Mouse (Mus musculus): ENCODE results near the gene H3f3a. TPM values are rescaled to one million over a fixed set of nuclear protein-coding genes. Genes with fewer than 3 reads are reported as not detected.

H3f3a gene
- polyA plus RNA-seq, 1 experiment from 2014 or later = 2,358 TPM

DNA sequence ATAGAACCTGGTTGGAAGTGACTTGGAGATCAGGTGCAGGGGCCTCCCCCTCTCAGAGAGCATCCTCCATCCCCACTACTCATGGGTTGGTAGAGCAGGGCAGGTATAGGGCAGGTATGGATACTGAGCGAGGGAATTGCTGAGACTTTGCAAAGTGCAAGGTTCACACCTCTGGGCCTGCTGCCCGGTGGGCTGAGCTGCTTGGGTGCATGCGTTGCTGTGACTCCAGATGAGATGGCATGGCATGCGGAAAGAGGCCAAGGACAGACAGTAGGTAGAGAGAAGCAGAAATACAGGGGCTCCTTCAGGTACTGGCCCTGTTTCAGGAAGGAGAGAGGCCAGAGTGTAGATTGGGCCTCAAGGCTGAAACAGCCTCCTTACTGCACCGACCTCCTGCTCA, 32.5 kb downstream of the H3f3a start:
- Histone ChIP-seq H3K9ac (no peak overlapping the region), H3K27me3 (ENCODE audit: insufficient read depth, low read length) (no peaks in the 10 kb centered on the region), H3K4me3 (ENCODE audit: low read depth, low read length) (no peak overlapping the region), H3K36me3 (ENCODE audit: insufficient read depth) (no peaks in the 10 kb centered on the region), H3K27ac (ENCODE audit: low read depth) (no peak overlapping the region), H3K4me1 (ENCODE audit: insufficient read depth) (peaks cover 3% of the 10 kb centered on the region), H3K9me3 (ENCODE audit: low read depth, low read length) (no peaks in the 10 kb centered on the region), H3K4me2 (no peak overlapping the region)
- no peak for TF ChIP-seq CTCF (IDR thresholded peaks at IDR 0.05; ENCODE audit: low read depth)
- ATAC-seq (ENCODE audit: insufficient read depth) = no peak
- DNase-seq = no peak
- 79% methylated on average over 5 of the region's 5 CpGs for WGBS

DNA sequence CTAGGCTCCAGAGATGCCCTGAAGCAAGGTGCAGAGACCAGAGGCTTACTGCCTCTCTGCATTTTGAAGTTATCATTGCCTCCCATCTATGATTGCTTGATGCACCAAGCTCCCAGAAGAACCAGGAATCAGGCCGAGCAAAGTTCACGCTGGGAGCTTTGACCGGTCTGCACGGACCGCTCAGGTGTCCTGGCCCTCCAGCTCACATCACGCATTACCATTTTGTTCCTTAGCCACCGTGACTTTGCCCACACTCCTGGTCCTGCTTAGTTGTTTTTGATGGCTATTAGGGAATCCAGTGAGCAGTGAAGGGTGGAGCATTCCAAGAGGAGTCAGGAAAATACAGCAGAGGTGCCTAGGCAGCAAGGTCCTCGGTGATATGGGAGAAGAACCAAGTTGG, 33.5 kb downstream of the H3f3a start:
- Histone ChIP-seq H3K27ac (ENCODE audit: low read depth) (no peak overlapping the region), H3K9me3 (ENCODE audit: low read depth, low read length) (no peaks in the 10 kb centered on the region), H3K36me3 (ENCODE audit: insufficient read depth) (no peaks in the 10 kb centered on the region), H3K4me2 (no peak overlapping the region), H3K4me3 (ENCODE audit: low read depth, low read length) (no peak overlapping the region), H3K9ac (no peak overlapping the region), H3K27me3 (ENCODE audit: insufficient read depth, low read length) (no peaks in the 10 kb centered on the region), H3K4me1 (ENCODE audit: insufficient read depth) (peaks cover 8% of the 10 kb centered on the region)
- 89% methylated on average over 8 of the region's 8 CpGs for WGBS
- TF ChIP-seq CTCF (IDR thresholded peaks at IDR 0.05; ENCODE audit: low read depth) = no peak
- ATAC-seq (ENCODE audit: insufficient read depth) (no peak), DNase-seq (no peak)

DNA sequence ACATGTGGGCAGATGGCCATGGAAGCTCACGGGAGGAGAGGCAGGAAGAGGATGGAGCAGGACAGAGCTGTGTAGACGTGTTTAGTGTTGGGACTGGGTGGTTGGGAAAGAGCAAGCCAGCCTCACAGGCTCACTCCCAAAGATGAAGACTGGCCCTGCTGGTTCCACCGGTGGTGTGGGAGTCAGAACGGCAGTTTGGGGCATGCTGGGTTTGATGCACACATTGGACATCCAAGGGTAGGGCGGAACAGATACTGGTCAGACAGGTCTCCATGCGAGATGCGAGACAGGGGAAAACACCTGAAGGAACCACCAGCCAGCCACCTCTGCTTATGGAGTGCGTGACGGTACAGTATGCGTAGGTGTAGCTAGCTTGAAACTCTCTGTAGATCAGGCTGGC, 34.8 kb downstream of the H3f3a start:
- no peaks in the 10 kb centered on the region for H3K36me3 ChIP-seq (ENCODE audit: insufficient read depth)
- WGBS = 70% methylated on average over 10 of the region's 10 CpGs
- H3K27ac ChIP-seq (ENCODE audit: low read depth) = no peak overlapping the region
- no peak for DNase-seq
- TF ChIP-seq CTCF (IDR thresholded peaks at IDR 0.05; ENCODE audit: low read depth) = no peak
- no peak overlapping the region for H3K9ac ChIP-seq
- H3K4me1 ChIP-seq (ENCODE audit: insufficient read depth) = peaks cover 8% of the 10 kb centered on the region
- no peaks in the 10 kb centered on the region for H3K27me3 ChIP-seq (ENCODE audit: insufficient read depth, low read length)
- H3K4me3 ChIP-seq (ENCODE audit: low read depth, low read length) = peak overlapping the region; percentile 61; the same call in 1 of the 2 replicates
- ATAC-seq (ENCODE audit: insufficient read depth) = no peak
- peak overlapping the region; percentile 94 for H3K4me2 ChIP-seq
- H3K9me3 ChIP-seq (ENCODE audit: low read depth, low read length) = no peaks in the 10 kb centered on the region

DNA sequence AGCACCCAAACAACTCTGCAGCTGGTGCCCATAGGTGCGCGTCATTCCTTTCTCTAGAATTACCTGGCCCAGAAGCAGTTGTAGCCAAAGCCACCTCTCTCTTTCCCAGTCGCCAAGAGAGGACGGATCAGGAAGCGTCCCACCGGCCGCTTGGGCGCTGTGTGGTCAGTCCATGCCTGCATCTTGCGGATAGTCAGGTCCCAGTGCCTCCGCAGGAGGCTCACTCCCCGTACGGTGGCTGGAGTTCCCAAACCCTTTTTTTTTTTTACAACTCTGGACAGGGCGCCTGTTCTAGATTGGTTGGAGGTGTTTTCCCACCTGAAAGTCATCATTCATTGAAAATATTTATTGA, 35.4 kb downstream of the H3f3a start:
- H3K36me3 ChIP-seq (ENCODE audit: insufficient read depth) = no peaks in the 10 kb centered on the region
- H3K27ac ChIP-seq (ENCODE audit: low read depth) = peak overlapping the region; percentile 93; the same call in 1 of the 2 replicates
- peak overlapping the region; percentile 79 for H3K9ac ChIP-seq
- DNase-seq (no peak), ATAC-seq (ENCODE audit: insufficient read depth) (peak; percentile 65)
- WGBS = 1% methylated on average over 13 of the region's 13 CpGs
- no peak for TF ChIP-seq CTCF (IDR thresholded peaks at IDR 0.05; ENCODE audit: low read depth)
- H3K4me2 ChIP-seq = peak overlapping the region; percentile 94
- no peaks in the 10 kb centered on the region for H3K9me3 ChIP-seq (ENCODE audit: low read depth, low read length)
- H3K27me3 ChIP-seq (ENCODE audit: insufficient read depth, low read length) = no peaks in the 10 kb centered on the region
- H3K4me3 ChIP-seq (ENCODE audit: low read depth, low read length) = peak overlapping the region; percentile 61
- peaks cover 8% of the 10 kb centered on the region for H3K4me1 ChIP-seq (ENCODE audit: insufficient read depth)

DNA sequence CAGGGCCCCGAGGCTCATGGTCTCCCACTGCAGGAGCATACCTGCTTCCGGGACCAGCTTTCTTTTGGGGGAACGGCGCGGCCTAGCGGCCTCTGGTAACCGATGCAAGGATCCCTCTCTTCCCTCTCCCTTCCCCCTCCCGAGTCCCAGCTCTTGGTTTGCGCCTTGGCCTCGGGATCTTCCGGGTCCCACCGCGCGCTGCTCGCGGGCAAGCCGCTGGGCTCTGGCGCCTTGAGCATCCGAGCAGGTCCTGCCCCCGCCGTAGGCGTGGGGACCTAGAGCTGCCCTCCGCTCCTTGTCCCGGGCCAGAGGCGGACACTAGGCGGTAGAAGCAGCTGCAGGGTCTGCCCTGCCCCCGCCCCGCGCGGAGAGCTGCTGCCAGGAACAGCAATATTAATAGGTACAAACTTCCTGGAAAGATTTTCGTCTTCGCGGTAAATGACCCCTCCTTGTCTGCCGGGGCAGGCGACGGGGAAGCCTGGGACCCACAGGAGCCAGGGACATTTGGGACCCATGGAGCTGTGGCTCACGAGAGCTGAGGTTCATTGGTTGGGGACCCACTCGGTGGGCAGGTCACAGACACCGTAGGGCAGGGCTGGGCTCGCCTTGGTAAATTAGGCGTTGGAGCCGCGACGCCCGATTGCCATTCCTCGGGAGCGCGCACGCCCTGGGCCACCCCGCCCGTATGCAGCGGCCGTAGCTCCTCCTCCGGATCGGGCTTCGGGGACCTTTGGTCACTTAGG, 35.9 kb downstream of the H3f3a start:
- H3K4me2 ChIP-seq = peak overlapping the region; percentile 94
- H3K9me3 ChIP-seq (ENCODE audit: low read depth, low read length) = no peaks in the 10 kb centered on the region
- no peaks in the 10 kb centered on the region for H3K27me3 ChIP-seq (ENCODE audit: insufficient read depth, low read length)
- peak overlapping the region; percentile 79 for H3K9ac ChIP-seq
- ATAC-seq (ENCODE audit: insufficient read depth) = peak; percentile 89
- H3K4me1 ChIP-seq (ENCODE audit: insufficient read depth) = peaks cover 8% of the 10 kb centered on the region
- peak; percentile 73 for TF ChIP-seq CTCF (IDR thresholded peaks at IDR 0.05; ENCODE audit: low read depth)
- H3K27ac ChIP-seq (ENCODE audit: low read depth) = peak overlapping the region; percentile 93
- DNase-seq = peak; percentile 93
- no peaks in the 10 kb centered on the region for H3K36me3 ChIP-seq (ENCODE audit: insufficient read depth)
- WGBS = 1% methylated on average over 56 of the region's 56 CpGs
- H3K4me3 ChIP-seq (ENCODE audit: low read depth, low read length) = peak overlapping the region; percentile 61

DNA sequence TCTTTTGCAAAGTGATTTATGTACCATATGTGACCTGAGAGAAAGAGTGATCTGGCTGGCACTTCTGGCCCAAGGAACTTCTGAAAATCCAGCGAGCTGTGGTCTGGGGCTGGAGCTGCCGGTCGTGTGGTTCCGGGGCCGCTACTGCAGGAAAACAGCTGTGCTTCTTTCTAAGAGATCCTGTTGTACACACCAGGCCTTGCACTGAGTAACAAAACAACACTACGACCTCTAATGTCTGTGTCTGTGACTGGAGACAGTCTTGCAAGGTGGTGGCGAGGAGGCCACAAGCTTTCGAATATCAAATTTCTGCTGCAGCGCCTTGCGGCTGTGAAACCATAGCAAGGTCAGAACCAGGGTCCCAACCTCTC, 36.5 kb downstream of the H3f3a start:
- Histone ChIP-seq H3K9ac (peak overlapping the region; percentile 79), H3K4me3 (ENCODE audit: low read depth, low read length) (peak overlapping the region; percentile 61), H3K4me1 (ENCODE audit: insufficient read depth) (peaks cover 8% of the 10 kb centered on the region), H3K4me2 (peak overlapping the region; percentile 94), H3K27me3 (ENCODE audit: insufficient read depth, low read length) (no peaks in the 10 kb centered on the region), H3K27ac (ENCODE audit: low read depth) (peak overlapping the region; percentile 93), H3K36me3 (ENCODE audit: insufficient read depth) (no peaks in the 10 kb centered on the region), H3K9me3 (ENCODE audit: low read depth, low read length) (no peaks in the 10 kb centered on the region)
- peak; percentile 16; the same call in 1 of the 2 replicates for ATAC-seq (ENCODE audit: insufficient read depth)
- WGBS = 3% methylated on average over 10 of the region's 10 CpGs
- TF ChIP-seq CTCF (IDR thresholded peaks at IDR 0.05; ENCODE audit: low read depth) = no peak
- DNase-seq = no peak

DNA sequence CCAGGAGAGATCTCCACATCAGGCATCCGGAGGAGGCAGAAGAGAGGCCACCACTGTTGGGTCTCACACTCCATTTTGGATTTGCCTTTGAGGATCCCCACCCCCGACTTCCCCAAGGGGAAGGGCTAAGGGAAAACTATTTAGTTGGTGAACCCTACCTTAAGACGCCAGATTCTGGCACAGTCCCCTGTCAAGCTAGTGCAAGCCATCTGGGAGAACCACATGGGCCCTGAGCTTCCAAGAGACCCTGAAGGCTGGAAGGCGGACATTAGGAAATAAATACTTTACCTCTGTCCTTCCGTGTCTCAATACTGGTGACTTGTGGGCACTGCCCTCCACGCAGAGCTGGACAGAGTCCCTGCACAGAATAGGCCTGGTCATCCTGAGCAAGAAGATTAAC, 37.2 kb downstream of the H3f3a start:
- H3K27me3 ChIP-seq (ENCODE audit: insufficient read depth, low read length) = no peaks in the 10 kb centered on the region
- ATAC-seq (ENCODE audit: insufficient read depth) = no peak
- H3K9ac ChIP-seq = no peak overlapping the region; the same call in 1 of the 2 replicates
- no peak for TF ChIP-seq CTCF (IDR thresholded peaks at IDR 0.05; ENCODE audit: low read depth)
- DNase-seq = no peak
- peak overlapping the region; percentile 64; the same call in 1 of the 2 replicates for H3K27ac ChIP-seq (ENCODE audit: low read depth)
- H3K4me1 ChIP-seq (ENCODE audit: insufficient read depth) = peaks cover 8% of the 10 kb centered on the region
- H3K9me3 ChIP-seq (ENCODE audit: low read depth, low read length) = no peaks in the 10 kb centered on the region
- H3K36me3 ChIP-seq (ENCODE audit: insufficient read depth) = no peaks in the 10 kb centered on the region
- no peak overlapping the region for H3K4me3 ChIP-seq (ENCODE audit: low read depth, low read length)
- H3K4me2 ChIP-seq = no peak overlapping the region
- WGBS = 72% methylated on average over 6 of the region's 6 CpGs

Measured in lung, embryonic 14.5 days (tissue).